Mouse (Mus musculus): ENCODE measurements at regions not wholly inside any gene's neighbourhood (a gene's known extent, or its start where the extent isn't known, plus 50 kb on each side); places are given as distances from the start of the nearest gene placed in this dataset.

DNA sequence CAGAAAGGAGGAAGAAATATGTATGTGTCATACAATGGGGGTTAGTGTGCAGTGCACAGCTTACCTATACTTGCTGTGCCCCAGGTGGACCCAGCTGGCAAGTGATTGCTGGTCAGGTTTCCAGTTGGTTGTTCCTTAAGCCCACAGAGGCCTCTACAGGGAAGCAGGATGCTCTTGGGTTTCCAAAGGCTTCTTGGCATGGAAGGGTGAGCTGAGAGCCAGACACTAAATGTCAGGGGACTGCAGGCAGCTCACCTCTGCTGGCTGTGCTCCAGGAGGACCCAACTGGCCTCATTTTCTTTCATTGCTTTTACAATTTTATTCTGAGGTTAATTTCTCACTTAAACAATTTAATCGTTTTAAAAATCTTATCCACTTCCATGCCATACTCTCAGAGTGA, 108.1 kb downstream of the Gm10184 start:
- DNase-seq, result peak; percentile 90

DNA sequence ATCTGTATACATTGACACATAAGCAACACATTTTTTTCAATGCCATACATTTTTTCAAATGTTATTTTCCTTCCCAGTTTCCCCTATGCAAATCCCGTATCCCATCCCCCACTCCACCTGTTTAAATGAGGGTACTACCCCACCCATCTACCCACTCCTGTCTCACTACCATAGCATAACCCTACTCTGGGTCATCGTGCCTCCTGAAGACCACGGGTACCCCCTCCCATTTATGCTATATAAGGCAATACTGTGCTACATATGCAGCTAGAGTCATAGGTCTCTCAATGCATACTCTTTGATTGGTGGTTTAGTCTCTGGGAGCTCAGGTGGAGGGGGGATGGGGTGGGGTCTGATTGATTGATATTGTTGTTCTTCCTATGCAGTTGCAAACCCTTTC, 132.7 kb downstream of the Gm10184 start:
- DNase-seq, result no peak

DNA sequence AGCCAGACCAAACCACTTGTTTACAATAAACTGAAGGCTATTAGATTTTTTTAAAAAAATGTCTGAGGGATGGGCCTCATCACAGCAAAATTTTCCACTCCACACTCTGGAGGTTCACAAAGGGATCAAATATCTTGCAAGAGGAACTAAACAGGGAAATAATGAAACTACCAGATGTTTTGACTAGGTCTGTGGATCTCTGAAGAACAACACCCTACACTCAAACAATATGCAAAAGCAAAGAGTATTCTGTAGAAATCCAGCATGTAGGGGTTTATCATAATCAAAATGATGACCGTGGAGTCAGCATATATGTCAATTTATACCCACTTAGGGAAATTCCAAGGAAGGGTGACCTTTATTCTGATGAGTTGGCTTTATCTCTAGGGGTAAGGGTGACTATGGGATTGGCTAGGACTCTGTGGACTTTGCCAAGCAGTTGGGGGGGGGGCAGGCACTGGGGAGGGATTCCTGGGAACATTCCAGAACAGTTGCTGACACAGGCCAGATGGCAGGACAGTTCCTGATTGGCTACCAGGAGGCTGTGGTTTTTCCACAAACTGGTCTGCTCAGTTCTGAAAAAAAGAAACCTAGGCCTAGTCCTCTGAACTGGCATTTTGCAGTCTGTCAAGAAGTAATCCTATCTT, 143.9 kb downstream of the Gm10184 start:
- no peak for DNase-seq

DNA sequence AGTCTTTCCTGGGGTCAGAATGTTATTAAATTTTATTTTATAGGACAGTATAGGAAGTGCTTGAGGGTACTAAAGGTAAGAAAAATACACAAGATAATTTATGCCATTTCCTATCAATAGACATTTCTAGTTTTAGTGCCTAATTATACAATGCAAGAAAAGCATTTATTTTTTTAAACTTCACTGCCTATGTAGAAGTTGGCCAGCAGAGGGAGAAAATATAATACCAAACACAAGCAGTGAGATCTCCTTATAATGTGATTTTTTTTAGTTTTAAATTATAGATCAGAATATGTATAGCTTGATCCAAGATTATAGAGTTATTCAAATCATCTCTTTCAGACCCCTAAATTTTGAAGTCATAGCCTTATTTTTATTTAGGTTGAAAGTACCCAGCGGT, 172.8 kb downstream of the Gm10184 start:
- no peak for DNase-seq

DNA sequence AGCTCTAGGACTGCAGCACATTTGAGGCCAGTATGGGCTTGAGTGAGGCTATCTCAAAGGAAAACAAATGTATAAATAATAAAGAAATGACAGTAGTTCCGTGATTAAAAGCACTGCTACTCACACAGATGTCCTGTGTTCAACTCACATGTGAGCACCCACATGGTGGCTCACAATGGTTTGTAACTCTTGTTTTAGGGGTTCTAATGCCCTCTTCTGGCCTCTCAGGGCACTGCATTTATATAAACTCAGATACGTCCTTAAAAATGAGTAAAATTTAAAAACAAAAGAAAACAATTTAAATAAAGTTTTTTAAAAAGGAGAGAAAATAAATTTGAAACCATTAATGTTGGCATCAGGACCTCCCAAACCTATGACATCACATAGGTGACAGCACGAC, 184.7 kb downstream of the Gm10184 start:
- no peak for DNase-seq

DNA sequence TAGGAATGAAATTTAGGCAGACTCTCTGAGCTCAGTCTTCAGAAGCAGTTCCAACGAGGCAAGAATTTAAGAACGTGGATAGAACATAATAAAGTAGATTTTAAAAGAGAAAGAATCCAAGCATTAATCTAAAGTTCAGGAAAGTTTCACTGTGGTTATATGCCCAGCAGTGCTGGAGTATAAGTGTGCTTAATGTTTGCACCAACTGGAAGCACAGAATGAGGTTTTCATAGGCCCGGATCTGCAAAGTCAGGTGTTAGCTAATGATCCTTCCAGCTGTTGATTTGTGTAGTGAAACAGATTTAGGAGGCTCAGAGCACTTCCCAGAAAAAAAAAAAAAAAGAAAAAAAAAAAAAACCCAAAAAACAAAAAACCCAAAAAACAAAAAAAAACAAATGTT, 228.5 kb downstream of the Gm10184 start:
- DNase-seq, result no peak

DNA sequence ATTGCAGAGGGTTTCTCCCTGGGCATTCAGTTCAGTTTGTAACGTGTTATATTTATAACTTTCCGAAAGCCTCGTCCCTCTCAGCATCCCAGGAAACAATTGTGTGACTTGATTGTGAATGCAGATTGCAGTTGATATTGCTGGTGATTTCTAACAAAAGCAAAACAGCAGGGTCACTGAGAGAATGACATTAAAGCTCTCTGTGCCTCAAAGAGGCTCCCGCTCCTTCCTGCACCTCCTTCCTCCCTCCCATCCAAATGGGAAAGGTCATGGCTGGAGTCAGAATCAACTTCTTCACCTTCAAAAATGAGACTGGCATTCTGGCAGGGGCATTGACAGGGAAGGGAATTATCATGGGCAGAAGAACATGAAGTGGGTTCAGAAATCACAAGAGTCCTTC, 251.9 kb downstream of the Gm10184 start:
- no peak for DNase-seq

DNA sequence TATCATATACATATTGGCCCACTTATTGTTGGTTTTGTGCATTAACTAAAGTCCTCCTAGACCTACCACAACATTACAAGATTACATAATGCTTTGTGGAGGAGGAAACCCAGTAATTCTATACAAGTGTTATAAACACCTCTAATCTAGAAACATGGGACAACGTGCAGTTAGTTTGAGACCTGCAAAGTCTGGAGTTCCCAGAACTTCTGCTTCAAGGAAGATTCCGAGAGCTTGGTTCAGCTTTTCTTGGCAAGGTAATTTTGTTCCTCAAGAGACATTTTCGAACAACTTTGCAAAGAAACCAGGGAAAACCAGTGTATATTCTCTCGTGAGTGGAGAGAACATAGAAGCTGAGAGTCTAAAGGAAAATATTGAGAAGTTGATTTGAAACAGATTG, 254.0 kb downstream of the Gm10184 start:
- DNase-seq, result no peak

DNA sequence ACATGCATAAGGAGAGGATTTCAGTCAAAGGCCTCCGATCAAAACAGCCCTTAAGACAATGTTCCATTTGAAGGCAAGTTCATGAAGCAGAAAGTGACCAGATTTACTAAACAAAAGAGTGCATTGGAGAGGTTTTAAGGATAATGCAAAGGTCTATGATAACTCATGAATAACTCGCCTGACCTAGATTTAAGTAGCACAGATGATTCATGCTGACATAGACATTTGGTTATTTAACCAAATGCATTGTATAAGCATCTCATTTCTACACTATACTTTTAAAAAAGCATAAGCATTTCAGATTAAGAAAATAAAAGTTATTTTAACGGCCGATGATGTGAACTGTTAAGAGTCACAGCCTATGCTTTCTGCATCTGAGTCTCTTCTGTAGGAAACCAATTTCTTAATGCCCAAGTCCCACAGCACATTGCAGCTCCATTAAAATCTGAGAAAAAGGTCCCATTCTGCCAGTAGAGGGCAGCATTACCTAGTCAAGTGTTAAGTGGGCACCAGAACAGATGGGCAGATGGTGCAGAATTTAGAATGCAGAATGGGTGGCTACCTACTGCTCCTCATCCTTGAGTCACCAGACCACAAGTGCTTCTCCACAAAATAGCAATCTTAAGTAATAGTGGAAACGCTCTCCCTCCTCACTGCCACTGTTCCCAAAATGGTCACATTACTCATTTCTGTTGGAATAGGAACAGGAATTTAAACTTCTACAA, 256.0 kb downstream of the Gm10184 start:
- DNase-seq, result peak; percentile 85

DNA sequence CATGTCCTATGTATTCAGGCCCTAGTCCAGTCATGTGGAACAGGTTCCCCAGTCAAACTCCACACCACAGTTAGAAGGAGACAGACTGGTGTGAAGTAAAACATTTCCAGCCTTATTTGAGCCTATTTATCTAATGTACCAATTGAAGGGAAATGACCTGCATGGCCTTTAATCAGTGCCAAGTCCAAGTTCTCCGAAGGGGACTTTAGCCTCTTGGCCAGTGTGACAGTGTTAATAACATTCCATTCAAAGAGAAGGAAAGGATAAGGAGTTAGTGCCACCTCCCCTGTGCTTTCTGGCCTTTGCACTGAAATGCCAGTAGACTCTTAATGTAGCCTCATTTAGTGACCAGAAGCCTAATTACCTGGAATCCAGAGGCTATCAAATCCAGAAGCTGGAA, 264.2 kb downstream of the Gm10184 start:
- no peak for DNase-seq
